Mouse (Mus musculus) layer of hippocampus, postnatal 36 days (tissue): ENCODE measurements at regions not wholly inside any gene's neighbourhood (a gene's known extent, or its start where the extent isn't known, plus 50 kb on each side); places are given as distances from the start of the nearest gene placed in this dataset.
A peak's percentile ranks its signal among the peaks of the same experiment; 100 is the strongest.

Experiments used
- DNase-seq, 2 experiments: peaks; one replicate each; pipeline ENCODE4 v3.0.0; 2022

DNA sequence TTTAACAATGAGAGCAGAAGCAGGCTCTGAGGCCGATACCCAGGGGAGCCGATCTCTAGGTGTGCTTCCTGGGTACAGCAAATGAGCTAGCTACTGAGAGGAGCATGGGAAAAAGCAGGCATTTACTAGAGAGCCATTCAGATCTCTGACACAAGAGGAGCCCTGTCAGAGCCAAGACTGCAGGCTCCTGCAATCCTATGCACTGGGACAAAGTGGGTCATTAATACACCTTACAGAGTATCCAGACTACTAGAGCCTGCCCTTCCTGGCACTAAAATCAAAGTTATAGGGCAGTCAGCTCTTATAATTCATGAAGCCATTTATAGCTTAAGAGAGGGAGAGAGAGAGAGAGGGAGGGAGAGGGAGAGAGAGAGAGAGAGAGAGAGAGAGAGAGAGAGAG is 54.2 kb upstream of the Ank start:
- DNase-seq, result no peak

DNA sequence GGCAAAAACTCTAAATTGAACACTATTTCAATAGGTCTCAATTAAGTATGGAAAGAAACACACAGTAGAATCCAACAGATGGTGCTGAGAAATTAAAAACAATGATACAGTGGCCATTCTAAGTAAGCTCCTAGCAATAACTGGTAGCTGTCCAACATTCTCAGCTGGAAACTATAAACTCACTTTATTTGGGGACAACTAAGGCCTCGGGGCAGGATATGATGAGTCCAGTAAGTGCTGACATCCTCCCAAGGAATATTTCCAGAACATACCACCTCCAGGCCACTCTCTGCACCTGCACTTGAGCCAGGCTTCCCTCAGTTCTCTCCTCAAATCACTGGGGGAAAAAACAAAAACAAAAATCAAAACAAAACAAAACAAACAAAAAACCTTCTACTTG is 53.7 kb upstream of the Ank start:
- DNase-seq, result no peak

DNA sequence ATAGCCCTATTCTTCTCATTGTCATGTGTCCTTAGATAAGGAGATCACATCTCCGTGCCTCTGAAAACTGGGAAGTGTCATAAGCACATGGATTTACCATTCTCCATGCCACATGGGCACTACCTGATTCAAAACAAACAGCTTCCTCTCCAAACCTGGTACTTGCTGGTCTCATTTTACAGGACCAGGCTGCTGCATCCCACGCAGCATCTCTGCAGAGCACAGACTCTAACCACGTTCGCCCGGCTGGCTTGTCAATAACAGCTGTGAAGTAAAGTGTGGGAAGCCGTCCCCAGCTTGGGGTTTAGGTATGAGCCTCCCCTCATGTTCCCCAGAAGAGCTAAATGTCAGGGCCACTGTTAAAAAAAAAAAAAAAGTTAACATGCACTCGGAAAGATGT is 53.0 kb upstream of the Ank start:
- DNase-seq, result peak; percentile 35 to 37

DNA sequence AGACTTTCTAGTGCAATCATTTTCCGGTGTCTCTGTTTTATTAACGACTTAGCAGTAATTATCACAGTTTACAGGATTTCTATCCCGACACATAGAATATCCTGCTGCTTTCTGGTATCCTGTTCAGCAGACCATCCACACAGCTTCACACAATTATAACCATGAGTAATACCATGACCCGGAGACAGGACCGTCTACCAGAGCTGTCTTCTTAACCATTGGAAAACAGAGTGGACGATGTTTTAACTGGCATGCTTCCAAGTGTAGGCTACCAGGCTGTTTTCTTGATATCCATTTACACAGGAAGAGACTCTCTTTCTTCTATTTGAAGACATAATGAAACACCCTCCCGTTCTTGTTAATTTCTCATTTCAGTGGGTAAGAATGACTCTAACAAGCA is 51.7 kb upstream of the Ank start:
- DNase-seq, result no peak
